Mouse (Mus musculus): Measurements from ENCODE around the gene Pgm2.

GRCm38 (mm10) chr5:64061643-64062042 lies 31.1 kb upstream of the Pgm2 start:
- no peak for TF ChIP-seq POLR2AphosphoS2 (IDR thresholded peaks at IDR 0.05; ENCODE audit: insufficient read length, low read depth)
- no peak for TF ChIP-seq CEBPB (IDR thresholded peaks at IDR 0.05; ENCODE audit: insufficient read depth, poor library complexity, severe bottlenecking)
- no peak for TF ChIP-seq POLR2A (IDR thresholded peaks at IDR 0.05; ENCODE audit: insufficient read length, low read depth)
